Mouse (Mus musculus) limb, embryonic 14.5 days (tissue): Measurements from ENCODE around the gene Ecm1. TPM values are rescaled to one million over a fixed set of nuclear protein-coding genes. Genes with fewer than 3 reads are reported as not detected.
"Not testable (repeated sequence)": the region's sequence is repeated elsewhere in the genome, so short reads cannot be mapped to it uniquely, and the experiment has no call there.

Experiments
- ATAC-seq: fragments of 200-750 bp; cut with Nextera tagmentation; 2 replicates; pipeline ENCODE4 v1.8.0; 2017; ENCODE audit warnings: low read depth, moderate number of reproducible peaks, moderate TSS enrichment; ENCODE audit not compliant: low FRiP score
- DNase-seq: peaks from one replicate; pipeline ENCODE4 v3.0.0-alpha.2; 2015; ENCODE audit warnings: low spot score
- H3K27ac ChIP-seq: fragments of 300-500 bp; sonication (generic); replicated peaks from 2 replicates; pipeline ENCODE4 v1.5.1; 2014; ENCODE audit warnings: low read depth, mild to moderate bottlenecking, low read length, moderate library complexity, mixed read lengths
- H3K27me3 ChIP-seq: fragments of 300-500 bp; sonication (generic); 2 replicates; pipeline ENCODE4 v1.6.1; 2014; ENCODE audit warnings: low read length, mixed read lengths; ENCODE audit not compliant: control insufficient read depth, insufficient read depth
- H3K36me3 ChIP-seq: fragments of 300-500 bp; sonication (generic); 2 replicates; pipeline ENCODE4 v1.6.1; 2014; ENCODE audit warnings: mild to moderate bottlenecking, low read length, moderate library complexity, mixed read lengths; ENCODE audit not compliant: control insufficient read depth, insufficient read depth
- H3K4me1 ChIP-seq: fragments of 300-500 bp; sonication (generic); 2 replicates; pipeline ENCODE4 v1.6.1; 2014; ENCODE audit warnings: antibody characterized with exemption, low read length, mixed read lengths; ENCODE audit not compliant: control insufficient read depth, insufficient read depth
- H3K4me2 ChIP-seq: fragments of 300-500 bp; sonication (generic); replicated peaks from 2 replicates; pipeline ENCODE4 v1.6.1; 2014; ENCODE audit warnings: low read depth, mild to moderate bottlenecking, low read length, moderate library complexity; ENCODE audit not compliant: severe bottlenecking
- H3K4me3 ChIP-seq: fragments of 300-500 bp; sonication (generic); replicated peaks from 2 replicates; pipeline ENCODE4 v1.5.1; 2014; ENCODE audit warnings: low read length
- H3K9ac ChIP-seq: fragments of 300-500 bp; sonication (generic); 2 replicates; pipeline ENCODE4 v1.6.1; 2014; ENCODE audit warnings: mild to moderate bottlenecking, low read depth, low read length, moderate library complexity; ENCODE audit not compliant: severe bottlenecking
- H3K9me3 ChIP-seq: fragments of 300-500 bp; sonication (generic); 2 replicates; pipeline ENCODE4 v1.6.1; 2016; ENCODE audit warnings: low read length; ENCODE audit not compliant: control insufficient read depth
- POLR2A ChIP-seq: fragments of 200-500 bp; IDR thresholded peaks from 2 replicates; pipeline ENCODE4 v1.8.0; 2012; ENCODE audit warnings: inconsistent platforms, mild to moderate bottlenecking, moderate library complexity, borderline replicate concordance; ENCODE audit not compliant: insufficient read depth, insufficient read length; ENCODE audit errors: extremely low read depth
- WGBS: fragments of 180-500 bp; shearing (Covaris S2); extraction: QIAGEN DNeasy Blood & Tissue Kit; methylation state at CpG from one replicate; pipeline ENCODE4 v1.1.7; 2014; 5-methylcytosine and 5-hydroxymethylcytosine counted together
- polyA plus RNA-seq, 2 experiments: library from polyadenylated mRNA; depleted of rRNA in 1 of 2; stranded (reverse) in 1 of 2; unstranded in 1 of 2; fragments of >200 nt; fragmentation: Nextera tagmentation in 1 of 2; extraction: Ambion mirVana in 1 of 2; gene quantifications; 2 replicates each; pipeline versions ENCODE4 v1.2.1 to v1.2.3; 2012 to 2014

The Ecm1 gene
- polyA plus RNA-seq, 2 experiments, result 11.8 to 16.2 TPM

DNA sequence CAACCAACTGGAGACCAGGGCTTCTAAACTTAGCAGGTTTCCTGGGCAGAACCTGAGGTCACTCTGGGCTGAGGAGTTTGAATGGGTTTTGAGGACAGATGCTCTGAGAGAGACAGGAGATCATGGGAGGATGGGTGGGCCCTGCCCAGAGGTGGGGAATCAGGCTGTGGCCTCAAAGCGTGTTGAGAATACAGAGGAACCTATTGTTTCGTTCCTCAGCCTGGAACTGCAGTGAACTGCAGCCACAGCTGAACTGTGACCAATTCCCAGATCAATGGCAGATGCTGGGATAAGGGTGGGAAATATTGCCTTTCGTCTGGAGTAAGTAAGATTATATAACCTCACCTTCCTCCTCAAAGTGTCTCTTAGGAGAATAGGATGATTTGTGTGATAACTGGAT, 43.6 kb downstream of the Ecm1 start:
- Histone ChIP-seq H3K4me2 (no peak overlapping the region), H3K9me3 (no peaks in the 10 kb centered on the region), H3K9ac (no peak overlapping the region), H3K27me3 (no peaks in the 10 kb centered on the region), H3K27ac (no peak overlapping the region), H3K4me3 (no peak overlapping the region), H3K36me3 (no peaks in the 10 kb centered on the region), H3K4me1 (peaks cover 16% of the 10 kb centered on the region)
- TF ChIP-seq POLR2A, result no peak
- DNase-seq (no peak), ATAC-seq (no peak)
- 51% methylated on average over 3 of the region's 3 CpGs for WGBS

DNA sequence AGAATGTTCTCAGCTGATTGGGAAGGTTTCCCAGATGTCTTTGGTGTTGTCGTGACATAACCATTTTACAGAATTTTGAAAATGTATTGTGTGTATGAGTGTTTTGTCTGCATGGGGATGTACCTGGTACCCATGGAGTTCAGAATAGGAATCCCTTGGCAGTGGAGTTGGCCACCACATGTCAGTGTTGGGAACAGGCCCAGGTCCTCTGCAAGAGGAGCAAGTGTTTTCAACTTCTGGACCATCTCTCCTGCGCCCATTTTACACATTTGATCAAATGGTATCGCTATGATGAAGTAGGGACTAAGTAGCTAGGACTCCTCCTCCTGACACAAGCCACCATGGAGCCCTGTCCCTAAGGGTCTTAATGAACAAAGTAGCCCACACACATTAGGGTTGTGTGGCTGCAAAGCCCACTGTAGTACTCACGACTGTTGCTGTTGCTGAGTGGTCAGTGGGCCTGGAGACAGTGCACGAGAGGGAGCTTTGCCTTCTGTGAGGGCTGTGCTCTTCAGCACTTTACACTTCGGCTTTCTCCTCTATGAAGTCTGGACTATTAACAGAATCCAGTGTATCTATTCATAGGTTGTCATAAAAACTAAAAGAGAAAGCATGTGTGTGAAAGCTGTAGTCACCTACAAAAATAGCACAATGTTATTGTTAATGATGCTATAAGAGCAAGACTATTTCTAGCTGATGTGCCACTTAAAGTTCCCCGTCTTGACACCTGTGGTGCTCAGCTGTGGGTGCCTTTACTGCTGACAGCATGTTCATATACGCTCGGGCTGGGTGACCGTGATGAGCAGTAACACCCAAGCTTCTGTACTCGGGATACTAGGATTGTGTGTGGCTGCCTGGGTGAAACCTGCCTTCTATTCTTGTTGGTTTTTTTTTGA, 44.3 kb downstream of the Ecm1 start:
- Histone ChIP-seq H3K4me1 (peaks cover 16% of the 10 kb centered on the region), H3K27ac (no peak overlapping the region), H3K27me3 (no peaks in the 10 kb centered on the region), H3K36me3 (no peaks in the 10 kb centered on the region), H3K9me3 (no peaks in the 10 kb centered on the region), H3K4me3 (no peak overlapping the region), H3K9ac (no peak overlapping the region), H3K4me2 (no peak overlapping the region)
- ATAC-seq (no peak), DNase-seq (no peak)
- no peak for TF ChIP-seq POLR2A
- 82% methylated on average over 11 of the region's 11 CpGs for WGBS

DNA sequence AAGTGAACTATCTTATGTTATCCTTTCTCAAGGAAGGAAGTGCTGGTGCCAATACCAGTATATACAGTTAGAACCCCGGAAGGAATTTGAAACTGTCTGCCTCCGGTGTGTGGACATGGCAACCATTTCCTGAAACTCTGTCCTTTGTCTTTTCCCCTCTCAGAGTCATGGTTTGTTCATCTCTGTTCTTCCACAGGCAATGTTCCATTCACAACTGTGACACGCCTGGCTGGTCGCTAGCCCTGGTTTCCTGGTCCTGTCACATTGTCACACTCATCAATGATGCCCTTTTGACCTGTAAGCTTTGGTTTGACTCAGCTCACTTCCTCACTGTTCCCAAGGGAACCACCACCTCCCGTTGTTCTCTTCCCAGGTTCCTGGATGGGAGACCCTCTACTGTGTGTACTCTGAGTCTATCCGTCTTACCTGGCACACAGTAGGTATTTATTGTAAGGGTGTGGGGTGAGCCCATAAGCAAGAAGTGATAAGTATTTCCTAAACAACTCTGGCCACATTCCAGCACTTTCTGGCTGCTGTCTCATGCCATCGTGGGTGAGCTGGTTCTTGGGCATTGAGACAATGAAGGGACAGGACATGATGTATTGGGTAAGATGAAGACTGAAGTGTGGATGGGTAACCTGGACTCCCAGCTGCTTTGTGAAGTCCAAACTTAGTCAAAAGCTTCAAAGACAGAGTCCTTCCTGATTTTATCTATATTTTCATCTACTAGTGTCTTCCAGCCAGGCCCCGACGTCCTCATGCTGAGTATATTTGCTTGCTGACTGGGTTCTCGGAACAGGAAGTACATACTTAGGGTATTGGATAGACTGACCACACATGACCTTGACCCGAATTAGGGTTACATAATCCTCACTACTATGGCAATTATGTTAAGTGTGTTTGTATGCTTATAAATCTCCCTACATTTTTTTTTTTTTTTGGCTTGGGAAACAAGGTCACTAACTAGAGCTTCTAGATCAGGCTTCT, 45.3 kb downstream of the Ecm1 start:
- Histone ChIP-seq H3K9me3 (no peaks in the 10 kb centered on the region), H3K4me3 (no peak overlapping the region), H3K4me2 (no peak overlapping the region), H3K27ac (no peak overlapping the region), H3K36me3 (no peaks in the 10 kb centered on the region), H3K4me1 (peaks cover 16% of the 10 kb centered on the region), H3K9ac (no peak overlapping the region), H3K27me3 (no peaks in the 10 kb centered on the region)
- no peak for DNase-seq
- 77% methylated on average over 11 of the region's 11 CpGs for WGBS
- no peak for TF ChIP-seq POLR2A
- no peak for ATAC-seq

DNA sequence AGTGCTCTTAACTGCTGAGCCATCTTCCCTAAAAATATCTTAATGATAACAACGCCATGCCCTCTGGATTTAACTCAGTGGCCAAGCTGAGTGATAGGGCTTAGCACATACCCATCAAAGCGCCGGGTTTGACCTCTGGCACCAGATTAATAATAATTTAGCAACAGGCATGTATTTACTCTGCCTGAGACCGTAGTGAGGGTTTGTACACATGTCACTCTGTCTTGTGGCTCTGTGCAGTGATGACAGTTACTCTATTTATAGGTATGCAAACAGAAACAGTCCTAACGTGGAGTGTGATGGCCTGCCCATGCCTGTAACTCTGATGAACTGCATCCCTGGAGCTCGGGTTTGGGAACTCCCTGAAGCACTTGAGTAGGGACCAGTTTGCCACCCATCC, 46.7 kb downstream of the Ecm1 start:
- Histone ChIP-seq H3K4me2 (no peak overlapping the region), H3K4me1 (peaks cover 28% of the 10 kb centered on the region), H3K9ac (no peak overlapping the region), H3K36me3 (no peaks in the 10 kb centered on the region), H3K4me3 (no peak overlapping the region), H3K9me3 (no peaks in the 10 kb centered on the region), H3K27ac (no peak overlapping the region), H3K27me3 (no peaks in the 10 kb centered on the region)
- no peak for DNase-seq
- WGBS, result 73% methylated on average over 6 of the region's 6 CpGs
- ATAC-seq, result no peak
- no peak for TF ChIP-seq POLR2A

DNA sequence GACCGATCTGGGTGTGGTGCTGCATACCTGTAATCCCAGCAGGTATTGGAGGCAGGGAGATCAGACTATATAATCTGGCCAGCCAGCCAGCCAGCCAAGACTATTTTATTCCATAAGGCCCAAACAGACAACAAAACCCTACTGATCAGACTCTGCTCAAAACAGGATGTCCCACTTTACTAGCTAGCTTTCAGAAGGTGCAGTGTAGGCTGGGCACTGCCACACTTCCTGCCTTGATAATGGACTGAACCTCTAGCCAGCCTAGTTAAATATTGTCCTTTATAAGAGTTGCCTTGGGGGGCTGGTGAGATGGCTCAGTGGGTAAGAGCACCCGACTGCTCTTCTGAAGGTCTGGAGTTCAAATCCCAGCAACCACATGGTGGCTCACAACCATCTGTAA, 48.8 kb downstream of the Ecm1 start:
- H3K4me2 ChIP-seq, H3K9me3 ChIP-seq, H3K36me3 ChIP-seq, H3K4me3 ChIP-seq, DNase-seq, H3K27me3 ChIP-seq, H3K27ac ChIP-seq, ATAC-seq, H3K9ac ChIP-seq: not testable (repeated sequence)
- WGBS, result 86% methylated on average over 2 of the region's 2 CpGs
- H3K4me1 ChIP-seq, result peaks cover 33% of the 10 kb centered on the region
